Mouse (Mus musculus) gastrocnemius, postnatal 14 days (tissue): ENCODE measurements at regions not wholly inside any gene's neighbourhood (a gene's known extent, or its start where the extent isn't known, plus 50 kb on each side); places are given as distances from the start of the nearest gene placed in this dataset.

Experiments used
- DNase-seq: peaks from one replicate; pipeline ENCODE4 v3.0.0; 2021; ENCODE audit warnings: mixed read lengths
- intact Hi-C: fragments of 180-260 bp; cut with DNase I; formaldehyde crosslinking; loops from one replicate; pipeline ENCODE4 v1.15.1; 2025; ENCODE audit warnings: low total_unique reads

DNA sequence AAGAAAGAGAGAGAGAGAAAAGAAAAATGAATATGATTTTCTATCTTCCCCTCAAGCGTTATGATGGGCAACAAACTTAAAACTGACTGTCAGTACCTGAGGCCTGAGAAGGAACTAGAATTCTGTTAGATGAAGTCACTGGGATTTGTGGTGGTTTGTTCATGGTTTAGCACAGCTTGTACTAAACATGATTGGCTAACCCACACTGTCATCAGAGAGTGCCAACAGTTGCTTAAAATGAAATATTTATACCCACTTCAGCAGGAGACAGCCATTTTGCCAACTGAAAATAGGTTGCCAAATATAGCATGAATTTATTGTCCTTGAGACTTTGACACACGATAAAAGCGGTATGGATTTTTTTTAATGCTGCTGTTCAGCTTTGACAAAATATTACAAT, 360.5 kb upstream of the Slc24a2 start:
- intact Hi-C loops = no loop called here
- DNase-seq = no peak

DNA sequence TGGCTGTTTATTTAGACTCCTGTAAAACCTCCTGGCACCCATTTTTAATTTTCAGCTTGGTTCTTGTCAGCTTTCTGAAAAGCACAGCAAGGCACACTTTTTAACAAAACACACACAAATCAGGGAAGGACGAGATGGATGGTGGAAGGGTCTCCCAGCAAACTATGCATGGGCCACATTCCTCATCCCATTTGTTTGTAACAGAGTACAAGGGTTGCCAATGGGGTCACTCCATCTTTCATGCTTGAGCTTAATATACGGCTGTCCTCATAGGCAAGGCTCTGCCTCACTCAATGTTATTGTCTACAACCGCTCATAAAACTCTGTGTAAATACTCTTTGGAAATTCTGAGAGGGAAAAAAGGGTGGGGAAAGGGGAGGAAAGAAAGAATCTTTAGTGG, 347.9 kb upstream of the Slc24a2 start:
- DNase-seq = no peak
- intact Hi-C loops = no loop called here

DNA sequence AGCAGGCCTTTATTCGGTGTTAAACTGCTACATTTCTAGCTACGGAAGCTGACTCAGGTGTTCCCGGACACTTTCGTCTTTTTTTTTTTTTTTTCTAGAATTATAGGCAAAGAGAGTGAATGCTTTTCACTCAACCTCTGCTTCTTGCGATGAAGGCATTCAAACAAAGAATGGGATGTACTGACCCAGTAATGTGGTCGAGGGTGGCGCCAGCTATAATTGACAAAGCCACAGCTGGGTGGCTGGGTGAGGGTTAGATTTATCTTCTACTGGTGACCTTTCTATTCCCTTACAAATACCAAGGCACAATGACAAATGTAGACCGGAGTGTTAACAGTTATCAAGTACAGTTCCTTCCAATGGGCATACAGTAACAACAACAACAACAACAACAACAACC, 340.7 kb upstream of the Slc24a2 start:
- DNase-seq = no peak
- intact Hi-C loops = no loop called here

DNA sequence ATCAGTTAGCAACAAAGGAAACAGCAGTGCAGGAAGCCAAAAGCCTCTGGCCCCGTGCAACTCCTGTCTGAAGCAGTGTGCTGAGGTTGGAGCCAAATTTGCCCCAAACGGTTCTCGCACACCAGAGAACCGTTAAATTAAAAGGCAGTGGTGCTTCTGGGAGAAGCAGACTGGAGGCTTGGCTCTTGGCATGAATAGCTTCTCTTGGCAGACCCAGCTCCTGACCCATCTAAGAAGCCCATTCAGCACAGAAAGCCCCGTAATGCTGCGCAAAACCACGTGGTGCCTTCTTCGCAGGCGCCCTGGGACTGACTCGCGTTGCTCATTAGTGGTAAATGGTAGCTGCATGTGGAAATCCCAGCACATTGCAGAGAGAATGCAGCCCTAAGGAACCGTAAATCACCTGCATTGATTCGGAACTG, 340.2 kb upstream of the Slc24a2 start:
- DNase-seq = peak; percentile 3
- intact Hi-C loops = no loop called here

DNA sequence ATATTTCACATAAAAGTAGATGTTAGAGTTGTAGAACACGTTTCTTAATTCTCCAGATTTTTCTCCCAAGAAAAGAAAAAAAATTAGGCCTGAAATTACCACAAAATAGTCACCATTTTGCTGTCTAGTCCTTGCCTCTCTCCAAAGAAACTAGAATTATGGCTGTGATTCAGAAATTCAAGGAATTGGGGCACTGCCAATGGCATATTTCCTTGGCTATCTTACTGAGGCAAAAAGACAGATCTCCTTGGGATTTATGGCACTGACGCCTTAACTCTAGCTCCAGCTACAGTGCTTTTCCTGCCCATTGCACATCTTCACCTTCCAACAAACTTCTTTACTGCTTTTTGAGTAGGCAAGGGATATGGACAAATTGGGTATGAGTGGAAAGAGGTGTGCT, 336.3 kb upstream of the Slc24a2 start:
- intact Hi-C loops = no loop called here
- no peak for DNase-seq

DNA sequence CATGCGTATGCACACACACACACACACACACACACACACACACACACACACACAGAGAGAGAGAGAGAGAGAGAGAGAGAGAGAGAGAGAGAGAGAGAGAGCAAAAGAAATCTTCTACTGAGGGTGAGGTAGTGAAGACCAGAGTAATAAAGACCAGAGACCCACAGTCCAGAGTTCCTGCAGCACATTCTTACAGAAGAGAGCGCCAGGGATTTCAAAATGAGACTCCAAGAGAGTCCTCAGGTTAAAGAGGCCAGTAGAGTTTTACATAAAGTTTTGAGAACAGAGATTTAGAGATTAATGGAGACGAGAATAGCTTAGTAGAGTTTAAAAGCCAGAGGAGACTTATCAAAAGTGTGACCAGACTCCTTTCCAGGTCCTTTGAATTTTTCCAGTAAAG, 324.6 kb upstream of the Slc24a2 start:
- DNase-seq = no peak
- intact Hi-C loops = no loop called here
